Mouse (Mus musculus) hindlimb bud, embryonic 11.5 days (tissue): ENCODE measurements at regions not wholly inside any gene's neighbourhood (a gene's known extent, or its start where the extent isn't known, plus 50 kb on each side); places are given as distances from the start of the nearest gene placed in this dataset.

Experiments
- DNase-seq: peaks from one replicate; pipeline ENCODE4 v3.0.0-alpha.2; 2012; ENCODE audit warnings: low read depth, low spot score; ENCODE audit errors: extremely low spot score

DNA sequence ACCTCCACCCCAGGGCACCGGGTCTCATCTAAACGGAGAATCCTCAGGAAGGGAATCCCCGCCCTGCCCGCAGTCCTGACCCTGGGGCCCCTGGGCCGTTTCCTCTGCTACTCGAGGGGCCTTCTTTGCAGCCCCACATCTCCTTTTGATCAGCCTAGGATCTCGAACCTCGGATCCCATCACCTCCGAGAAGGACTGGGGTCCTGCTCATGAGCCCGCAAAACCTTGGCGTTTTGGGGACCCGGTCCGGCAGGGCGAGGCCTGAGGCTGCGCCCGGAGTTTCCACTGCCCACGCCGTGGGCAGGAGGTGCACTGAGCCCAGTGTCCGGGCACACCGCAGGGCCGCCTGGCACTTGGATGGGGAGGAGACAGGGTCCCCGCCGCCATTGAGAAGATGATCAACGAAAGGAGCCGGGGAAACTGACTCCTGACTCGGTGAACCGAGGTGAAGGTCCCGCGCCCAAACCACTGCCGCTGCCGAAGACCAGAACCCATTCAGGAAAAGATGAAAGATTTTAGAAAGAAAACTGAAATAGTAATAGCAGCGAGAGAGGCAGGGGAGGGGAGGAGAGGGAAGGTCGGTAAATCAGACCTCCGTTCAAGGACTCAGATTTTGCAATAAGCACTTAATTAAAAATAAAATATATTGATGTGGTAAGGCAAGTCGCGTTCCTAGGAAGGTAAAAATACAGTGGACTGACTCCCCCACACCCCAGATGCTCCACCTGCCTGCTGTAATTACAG lies 399.0 kb upstream of the Smim15 start:
- no peak for DNase-seq

DNA sequence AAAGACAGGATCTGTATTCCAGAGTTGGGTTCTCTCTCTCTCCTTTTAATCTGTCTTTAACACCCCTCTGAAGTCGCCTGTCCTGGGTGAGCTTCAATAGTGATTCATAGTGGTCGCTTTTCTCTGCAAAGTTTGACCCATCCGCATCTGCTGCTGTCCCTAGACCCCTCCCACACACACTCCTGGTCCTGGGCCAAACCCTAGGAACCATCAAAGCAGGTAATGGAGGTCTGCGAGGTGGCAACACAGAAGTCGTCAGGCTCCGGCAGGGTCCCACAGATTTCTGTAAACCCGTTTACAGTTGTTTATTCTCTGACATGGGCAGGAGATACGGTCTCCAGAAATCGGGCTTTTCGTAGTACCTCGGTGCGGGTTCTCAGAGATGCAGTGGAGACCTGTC lies 399.5 kb upstream of the Smim15 start:
- DNase-seq: no peak

DNA sequence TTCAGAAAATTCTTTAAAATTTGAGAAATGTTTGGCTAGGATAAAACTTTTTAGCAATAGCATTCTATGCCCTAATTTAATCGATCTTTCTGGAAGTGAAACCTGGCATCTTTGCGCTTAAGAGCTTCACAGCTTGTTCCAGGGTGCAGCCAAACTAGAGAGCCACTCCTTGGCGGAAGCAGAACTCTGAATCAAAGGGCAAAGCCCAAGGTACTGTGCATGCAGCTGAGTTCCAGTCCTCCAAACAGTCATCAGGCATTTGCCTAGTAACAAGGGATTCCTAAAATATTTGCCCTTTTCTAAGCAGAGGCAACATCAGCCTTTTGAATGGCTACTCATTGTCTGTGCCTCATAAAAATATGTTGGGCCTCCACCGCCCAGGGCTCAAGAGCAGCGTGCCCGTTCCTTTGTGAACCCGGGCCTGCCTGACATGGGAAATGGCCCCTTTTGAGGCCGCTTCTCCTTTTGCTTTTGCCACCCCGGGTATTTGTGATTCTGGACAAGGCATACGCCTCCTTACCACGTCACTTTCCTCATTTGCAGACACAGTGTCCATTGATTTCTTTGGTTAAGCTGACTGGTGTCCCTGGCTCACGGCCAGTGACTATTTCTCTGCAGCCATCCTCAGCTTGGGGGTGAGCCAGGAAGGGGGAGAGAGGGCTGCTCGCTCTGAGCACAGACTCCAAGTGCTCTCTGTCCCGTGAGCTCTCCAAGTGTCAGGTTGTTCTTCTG lies 402.2 kb upstream of the Smim15 start:
- DNase-seq: no peak

DNA sequence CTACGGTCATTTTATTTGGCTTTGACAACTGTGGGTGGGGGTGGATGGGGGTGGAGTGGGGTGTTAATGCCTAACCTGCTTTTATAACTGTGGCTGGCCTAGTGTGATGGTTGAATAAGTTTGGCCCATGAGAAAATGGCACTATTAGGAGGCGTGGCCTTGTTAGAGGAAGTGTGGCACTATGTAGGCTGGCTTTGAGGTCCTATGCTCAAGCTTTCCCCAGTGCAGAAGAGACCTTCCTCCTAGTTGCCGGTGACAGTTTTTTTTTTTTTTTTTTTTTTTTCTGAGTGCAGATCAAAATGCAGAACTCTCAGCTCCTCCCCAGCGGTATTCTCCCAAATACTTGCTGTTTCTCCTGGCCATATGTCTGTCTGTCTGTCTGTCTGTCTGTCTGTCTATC lies 404.6 kb upstream of the Smim15 start:
- DNase-seq: no peak

DNA sequence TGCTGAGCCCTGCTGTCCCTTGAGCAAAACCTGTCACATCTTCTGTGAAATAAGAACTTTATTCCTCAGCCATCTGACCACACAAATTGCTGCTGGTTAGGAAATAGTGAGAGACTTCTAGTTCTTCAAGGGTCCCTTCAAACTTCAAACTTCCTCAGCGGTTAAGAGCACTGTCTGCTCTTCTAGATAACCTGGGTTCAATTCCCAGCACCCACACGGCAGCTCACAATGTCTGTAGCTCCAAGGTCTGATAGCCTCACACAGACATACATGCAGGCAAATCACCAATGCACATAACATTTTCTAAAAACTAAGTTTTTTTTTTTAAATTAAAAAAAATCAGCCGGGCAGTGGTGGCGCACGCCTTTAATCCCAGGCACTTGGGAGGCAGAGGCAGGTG lies 407.0 kb upstream of the Smim15 start:
- DNase-seq: no peak

DNA sequence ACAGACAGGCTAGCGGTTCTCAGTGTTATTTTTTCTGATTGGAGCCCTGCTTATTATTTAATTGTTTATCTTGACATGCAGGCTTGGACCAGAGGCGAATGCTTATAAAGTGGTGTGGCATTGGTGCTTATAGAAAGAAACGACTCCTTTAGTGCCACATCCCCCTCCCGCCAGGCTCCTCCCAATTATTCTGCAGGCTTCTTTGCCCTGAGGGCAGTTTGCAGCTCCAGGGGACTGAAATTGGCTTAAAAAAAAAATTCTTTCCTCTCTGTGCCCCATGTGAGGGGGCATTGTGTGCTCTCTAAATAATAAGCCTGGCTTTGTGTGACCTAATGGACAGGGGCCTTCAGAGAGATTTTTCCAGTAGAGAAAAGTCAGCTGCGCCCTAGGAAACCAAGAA lies 409.1 kb upstream of the Smim15 start:
- no peak for DNase-seq

DNA sequence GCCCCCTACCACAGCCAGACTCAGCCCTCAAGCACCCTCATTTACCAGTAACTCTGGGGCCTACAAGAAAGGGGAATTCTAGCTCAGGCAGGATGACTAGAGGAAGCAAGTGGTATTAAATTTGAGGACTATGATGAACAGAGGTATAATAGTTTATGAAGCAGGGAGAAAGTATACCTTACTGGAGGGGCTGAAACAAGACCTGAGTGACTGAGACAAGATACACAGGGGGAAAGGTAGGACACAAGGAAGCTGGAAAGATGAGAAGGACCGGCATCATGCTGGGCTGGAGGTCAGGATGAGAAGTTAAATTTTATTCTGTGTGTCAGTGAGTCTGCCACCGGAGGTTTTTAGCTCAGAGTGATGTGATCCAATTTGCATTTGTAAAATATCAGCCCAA lies 417.2 kb upstream of the Smim15 start:
- DNase-seq: no peak

DNA sequence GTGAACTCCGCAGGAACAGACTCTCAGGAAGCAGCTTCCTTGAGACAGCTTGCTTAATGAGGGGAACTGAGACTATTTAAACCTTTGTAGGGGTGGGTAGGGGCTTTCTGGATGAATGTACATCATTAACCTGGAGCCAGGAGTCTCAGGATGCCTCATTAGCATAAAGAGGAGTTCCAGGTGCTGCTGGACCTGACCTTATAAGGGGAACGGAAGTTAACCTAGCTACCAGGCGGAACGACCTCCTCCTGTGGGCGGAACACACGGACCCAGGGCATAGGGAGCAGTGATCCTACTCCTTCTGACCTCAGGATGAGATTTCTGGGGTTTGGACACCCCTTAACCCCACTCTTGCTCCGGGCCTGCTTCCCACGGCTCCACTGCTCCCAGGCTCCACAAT lies 417.6 kb upstream of the Smim15 start:
- no peak for DNase-seq

DNA sequence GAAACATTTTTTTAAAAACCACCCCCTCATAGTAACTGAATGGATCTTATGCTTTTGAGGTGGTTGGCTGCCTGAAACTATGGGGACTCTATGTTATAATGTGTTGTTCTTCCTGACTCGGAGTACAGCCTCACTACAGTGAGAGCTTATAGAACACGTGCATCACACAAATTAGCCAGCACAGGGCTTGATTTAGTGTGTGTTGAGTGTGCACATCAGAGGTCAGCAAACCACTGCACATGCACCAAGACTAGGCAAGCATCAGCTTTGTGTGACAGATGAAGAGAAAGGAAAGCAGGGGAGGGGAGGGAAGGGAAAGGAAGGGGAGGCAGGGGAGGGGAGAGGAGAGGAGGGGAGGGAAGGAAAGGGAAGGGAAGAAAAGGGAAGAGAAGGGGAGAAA lies 422.9 kb upstream of the Smim15 start:
- no peak for DNase-seq

DNA sequence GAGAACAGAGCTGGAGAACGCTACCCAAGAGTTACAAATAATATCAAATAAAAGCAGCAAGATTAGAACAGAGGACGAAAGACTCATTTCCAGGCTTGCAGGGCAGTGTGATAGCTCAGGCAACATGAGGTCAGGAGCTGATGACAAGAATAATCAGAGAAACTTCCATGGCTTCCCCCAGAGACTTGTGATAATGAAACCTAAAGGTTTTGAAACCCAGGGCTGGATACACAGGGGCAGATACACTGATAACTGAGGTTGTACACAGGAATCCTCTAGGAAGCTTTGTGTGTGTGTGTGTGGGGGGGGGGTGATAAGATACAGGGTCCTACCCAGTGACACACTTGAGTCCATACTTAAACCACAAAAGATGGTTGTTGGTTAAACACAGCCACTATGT lies 423.4 kb upstream of the Smim15 start:
- DNase-seq: no peak

DNA sequence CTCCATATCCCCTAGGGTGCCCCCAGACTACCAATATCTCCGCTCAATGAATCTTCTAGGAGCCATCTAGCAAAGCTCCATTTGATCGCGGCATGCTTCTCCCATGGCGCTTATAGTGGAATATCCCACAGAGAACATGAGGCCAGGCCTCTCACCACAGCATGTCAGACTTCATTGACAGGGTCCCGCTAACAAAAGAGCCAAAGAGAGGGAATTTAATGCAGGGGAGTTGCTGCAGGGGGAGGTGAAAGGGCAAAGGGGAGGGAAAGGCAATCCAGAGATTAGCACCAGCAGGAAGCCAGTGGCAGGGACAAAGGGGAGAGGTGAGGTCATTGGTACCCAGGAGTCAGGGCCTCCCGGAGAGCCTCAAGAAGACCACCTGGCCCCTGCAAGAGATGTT lies 424.0 kb upstream of the Smim15 start:
- DNase-seq: no peak

DNA sequence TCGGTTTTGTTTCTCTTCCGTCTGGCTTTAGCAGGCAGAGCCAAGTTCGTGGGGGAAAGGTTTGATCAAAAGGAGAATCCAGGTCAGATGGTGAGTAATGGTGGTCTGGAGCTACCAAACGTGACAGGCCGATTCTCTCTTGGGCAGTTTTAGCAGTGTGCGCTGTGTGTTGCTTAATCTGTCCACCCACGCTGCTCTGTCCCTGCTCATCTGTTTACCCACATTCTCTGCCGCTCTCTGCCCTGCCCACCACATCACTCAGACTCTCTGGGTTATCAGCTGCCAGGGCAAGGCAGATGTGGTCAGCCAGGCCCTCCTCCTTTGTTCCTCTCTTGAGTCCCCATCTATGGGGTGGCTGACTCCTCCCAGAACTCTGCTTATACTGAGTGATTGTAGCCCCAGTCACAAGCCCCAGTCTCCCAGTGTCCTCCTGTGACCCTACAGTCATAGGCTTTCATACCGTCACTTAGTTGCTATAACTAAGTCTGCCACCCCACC lies 424.8 kb upstream of the Smim15 start:
- no peak for DNase-seq

DNA sequence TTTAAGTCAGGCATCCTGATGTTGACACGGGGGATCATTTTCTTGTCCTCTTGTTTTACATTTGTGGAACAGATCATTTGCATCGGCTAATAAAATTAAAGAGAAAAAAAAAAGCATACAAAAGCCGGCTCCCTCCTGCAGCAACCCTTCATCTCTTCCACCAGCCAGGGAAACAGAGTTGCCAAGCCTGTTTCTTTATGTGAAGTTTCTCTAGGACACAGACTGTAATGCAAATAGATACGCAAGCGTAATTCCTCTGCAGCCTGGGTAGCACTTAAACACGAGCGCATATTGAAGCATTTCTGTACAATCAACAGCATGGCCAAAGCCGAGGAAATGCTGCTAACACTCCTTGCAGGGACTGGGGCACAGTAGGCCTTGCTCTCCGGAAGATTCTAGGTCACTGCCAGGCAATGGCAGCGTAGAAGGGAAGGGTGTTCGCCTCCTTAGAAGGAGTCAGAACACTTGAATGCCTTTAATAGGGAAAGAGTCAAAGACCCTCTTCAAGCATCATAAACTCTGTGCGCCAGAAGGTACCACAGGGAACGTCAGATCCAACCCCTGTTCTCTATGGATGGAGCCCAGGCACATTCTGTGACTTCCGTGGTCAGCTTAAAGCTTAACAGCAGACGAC lies 425.3 kb upstream of the Smim15 start:
- DNase-seq: no peak

DNA sequence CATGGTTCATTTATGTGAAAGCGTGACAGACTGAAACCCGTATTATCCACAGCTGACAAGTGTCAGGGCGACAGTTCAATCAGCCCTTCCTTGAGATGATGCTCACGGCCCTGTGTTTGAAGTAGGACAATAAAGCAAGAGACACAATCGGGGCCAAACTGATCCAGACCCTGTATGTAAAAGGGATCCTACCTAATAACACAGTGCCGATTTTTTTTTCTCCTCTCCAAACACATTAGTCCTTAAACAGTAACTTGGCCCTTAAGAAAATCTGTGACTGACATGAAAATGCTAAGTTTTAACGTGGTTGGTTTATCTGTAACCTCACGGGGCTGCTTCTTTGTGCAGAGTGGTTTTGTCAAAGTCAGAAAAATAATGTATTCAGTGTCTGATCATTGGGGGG lies 425.9 kb upstream of the Smim15 start:
- no peak for DNase-seq

DNA sequence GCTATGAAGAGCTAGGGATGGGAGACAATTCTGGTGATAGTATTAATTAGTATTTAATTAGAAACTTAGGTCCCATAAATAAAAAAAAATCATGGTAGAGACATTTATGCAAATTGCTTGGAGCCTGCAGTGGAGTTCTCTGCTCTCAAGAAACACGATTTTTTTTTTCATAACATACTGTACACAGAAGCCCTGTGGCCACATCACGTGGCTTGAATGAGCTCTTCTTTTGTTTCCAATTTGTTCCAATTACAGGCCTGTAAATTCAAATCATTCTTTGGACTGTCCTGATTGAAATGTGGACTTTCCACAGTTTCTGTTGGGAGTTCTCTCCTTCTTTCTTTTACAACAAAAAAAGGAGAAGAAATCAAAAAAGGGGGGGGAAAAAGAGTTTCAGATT lies 426.7 kb upstream of the Smim15 start:
- DNase-seq: no peak

DNA sequence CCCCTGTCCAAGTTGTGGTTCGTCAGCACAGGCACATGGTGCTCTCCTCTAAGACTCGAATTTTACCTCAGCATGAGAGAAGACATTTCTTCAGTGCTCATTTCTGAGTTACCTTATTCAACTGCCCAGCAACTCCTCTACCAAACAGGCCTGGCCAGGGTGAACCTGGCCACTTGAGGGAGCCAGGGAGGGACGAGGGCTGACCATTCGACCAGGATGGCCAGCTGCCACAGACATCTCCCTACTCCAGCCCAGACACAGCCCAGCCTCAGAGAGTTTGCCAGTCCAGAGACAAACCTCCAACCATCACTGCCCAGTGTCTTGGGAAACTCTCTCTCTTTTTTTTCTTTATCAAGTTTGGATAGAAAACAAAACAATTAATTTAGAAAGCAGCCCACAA lies 427.5 kb upstream of the Smim15 start:
- no peak for DNase-seq

DNA sequence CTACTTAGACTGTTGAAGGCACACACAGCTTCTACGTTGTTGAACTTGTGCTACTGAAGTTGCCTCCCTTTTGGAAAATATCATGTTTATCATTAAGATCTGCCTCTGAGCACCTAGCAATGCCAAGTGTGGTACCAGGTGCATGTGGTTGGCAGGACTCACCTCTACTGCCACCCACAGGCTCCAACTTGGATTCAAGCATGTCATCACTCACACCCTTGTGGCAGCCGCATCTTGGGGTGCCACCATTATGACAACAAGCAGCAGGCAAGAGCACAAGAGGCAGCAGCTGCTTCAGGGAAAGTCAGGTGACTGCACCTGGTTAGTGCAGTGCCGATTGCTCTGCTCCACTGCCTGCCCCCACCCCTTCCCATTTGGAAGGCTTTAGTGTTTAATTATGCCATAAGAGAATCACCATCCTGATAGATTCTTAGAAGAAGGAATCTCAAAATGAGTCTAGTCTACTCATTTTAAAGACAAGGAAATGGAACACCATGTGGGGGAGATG lies 435.2 kb upstream of the Smim15 start:
- DNase-seq: no peak

DNA sequence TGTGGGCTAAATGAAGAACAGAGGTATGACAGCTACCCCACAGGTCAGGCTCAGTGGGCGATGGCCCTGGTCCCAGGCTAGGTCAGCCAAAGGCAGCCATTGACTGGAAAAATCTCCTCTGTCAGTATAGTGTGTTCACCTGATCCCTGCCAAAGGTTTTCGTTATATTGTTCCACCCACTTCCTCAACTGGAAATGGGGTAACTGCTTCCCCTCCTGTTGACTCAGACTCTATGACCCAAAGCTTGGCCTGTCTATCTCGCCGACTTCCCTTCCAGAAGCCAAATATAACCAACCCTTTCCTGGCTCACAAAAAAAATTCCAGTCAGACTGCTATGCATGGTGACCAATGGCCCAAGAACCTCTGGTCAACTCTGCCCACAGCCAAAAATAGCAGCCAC lies 437.0 kb upstream of the Smim15 start:
- DNase-seq: no peak

DNA sequence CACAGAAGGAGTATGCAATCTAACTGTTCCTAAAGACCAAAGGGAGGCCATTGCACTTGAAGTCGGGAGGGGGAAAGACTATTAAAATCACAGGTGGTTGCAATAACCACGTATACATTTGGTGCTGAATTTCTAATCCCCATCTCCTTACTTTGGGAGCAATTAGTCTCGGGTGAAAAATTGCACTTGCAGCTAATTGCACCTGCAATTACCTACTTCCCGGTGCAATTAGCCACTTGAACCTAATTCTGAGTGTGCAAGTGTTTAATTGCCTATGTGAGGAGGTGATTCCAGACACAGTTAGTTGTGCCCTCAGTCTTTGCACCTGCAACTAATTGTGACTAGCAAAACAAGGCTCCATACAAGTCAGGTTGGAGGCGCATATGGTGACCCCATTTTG lies 442.1 kb upstream of the Smim15 start:
- DNase-seq: peak; percentile 61

DNA sequence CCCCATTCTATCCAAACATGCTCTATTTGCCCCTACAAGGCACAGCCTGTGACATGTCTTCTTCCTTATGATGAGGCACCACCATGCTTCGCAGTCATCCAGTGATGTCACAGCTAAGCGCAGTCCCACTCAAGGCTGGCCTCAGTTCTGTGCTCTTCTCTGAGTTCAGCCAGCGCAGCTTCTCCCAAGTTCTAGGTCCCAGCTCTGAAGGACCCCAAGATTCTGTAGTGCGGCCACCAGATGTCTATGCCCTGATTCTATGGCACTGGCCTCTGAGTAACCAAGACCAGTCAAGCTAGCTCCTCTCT lies 443.2 kb upstream of the Smim15 start:
- DNase-seq: no peak

DNA sequence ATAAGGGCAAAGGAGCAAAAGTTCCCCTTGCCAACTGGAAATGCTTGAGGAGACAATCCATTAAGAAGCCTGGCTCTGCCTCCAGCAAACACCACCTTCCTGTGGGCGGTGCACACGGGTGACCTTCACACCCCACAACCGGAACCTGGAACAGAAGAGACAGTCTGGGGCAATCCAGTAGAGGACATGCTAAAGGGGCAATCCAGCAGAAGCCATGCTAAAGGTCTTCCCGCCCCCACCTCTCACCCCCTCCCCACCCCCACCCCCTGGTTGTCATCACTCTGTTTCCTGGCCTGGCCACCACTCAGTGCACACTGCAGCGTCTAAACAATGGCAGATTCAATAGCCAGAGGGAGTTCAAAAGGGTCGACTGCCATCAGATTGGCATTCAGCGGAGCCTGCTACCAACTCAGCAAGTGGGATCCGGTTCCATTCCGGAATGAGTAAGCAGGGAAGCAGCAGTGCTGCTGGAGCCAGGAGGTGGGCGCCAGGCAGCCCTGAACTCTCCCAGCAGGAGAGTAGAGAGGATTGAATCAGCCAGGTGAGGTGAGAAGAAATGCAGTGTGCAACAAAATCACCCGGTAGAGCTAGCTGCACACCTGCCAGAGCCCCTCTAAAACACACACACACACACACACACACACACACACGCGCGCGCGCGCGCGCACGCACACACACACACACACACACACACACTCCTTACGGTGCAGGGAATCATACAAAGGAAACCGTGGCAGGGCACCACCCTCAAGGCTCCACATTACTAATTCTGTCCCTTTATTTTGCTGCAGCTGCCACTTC lies 443.7 kb upstream of the Smim15 start:
- DNase-seq: no peak
